Mouse (Mus musculus): ENCODE data around the gene Olfr92. TPM values are rescaled to one million over a fixed set of nuclear protein-coding genes. Genes with fewer than 3 reads are reported as not detected.

Olfr92 gene
- total and polyA plus RNA-seq, 3 experiments, result not detected

DNA sequence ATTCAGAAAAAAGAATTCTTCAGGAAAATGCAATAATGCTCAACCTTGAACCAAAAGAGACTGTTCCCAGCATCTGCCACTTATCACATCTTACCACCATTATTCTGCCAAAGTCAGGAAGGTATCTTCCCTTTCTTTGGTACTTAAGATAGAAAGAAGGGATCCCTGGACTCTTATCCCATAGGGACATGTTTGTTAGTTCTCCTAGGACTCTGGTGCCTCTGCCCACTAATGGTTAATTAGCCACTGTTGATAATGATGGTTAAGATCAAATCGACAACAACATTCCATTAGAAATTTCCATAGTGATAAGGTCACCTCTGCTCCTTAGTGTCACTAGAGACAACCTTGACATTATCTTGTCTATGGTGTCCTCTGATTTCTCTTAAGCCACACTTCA lies 21.7 kb downstream of the Olfr92 start, which contains the start of gene Olfr91:
Gene Olfr91 (minus strand): TSS at position 101 of the 400 bp plus-strand sequence.
- no peak within 1 kb of the TSS for H3K27ac ChIP-seq (ENCODE audit: control insufficient read depth, low read depth, low read length)
- no peak for DNase-seq (ENCODE audit: low read depth, low spot score)
- no peaks in the 10 kb centered on the region for H3K27me3 ChIP-seq (ENCODE audit: control insufficient read depth in 1 of 2, insufficient read depth in 2 of 2, low read length in 2 of 2)
- H3K36me3 ChIP-seq (ENCODE audit: control insufficient read depth in 1 of 2, insufficient read depth in 2 of 2, low read length in 2 of 2), result no peaks in the 10 kb centered on the region
- no peak within 1 kb of the TSS for H3K4me3 ChIP-seq (ENCODE audit: control insufficient read depth in 1 of 2, insufficient read depth in 1 of 2, low read depth in 2 of 2, low read length in 2 of 2)
- H3K9me3 ChIP-seq (replicated peaks; ENCODE audit: insufficient read depth, low read length), result no peaks in the 10 kb centered on the region
- H3K9ac ChIP-seq (ENCODE audit: control insufficient read depth, low read depth, low read length, poor library complexity, severe bottlenecking), result no peak within 1 kb of the TSS
- no peaks in the 10 kb centered on the region for H3K79me2 ChIP-seq (ENCODE audit: control insufficient read depth, insufficient read depth, low read length, poor library complexity)
- TF ChIP-seq HCFC1 (IDR thresholded peaks at IDR 0.05; ENCODE audit: low read depth, low read length) (no peak), CHD1 (IDR thresholded peaks at IDR 0.05; ENCODE audit: low read depth, low read length) (no peak), USF2 (IDR thresholded peaks at IDR 0.05; ENCODE audit: borderline replicate concordance in 1 of 2, insufficient read depth in 1 of 2, low read depth in 1 of 2, low read length in 2 of 2) (no peak)
- H3K4me1 ChIP-seq (ENCODE audit: control insufficient read depth in 1 of 2, insufficient read depth in 2 of 2, low read length in 2 of 2), result no peaks in the 10 kb centered on the region

DNA sequence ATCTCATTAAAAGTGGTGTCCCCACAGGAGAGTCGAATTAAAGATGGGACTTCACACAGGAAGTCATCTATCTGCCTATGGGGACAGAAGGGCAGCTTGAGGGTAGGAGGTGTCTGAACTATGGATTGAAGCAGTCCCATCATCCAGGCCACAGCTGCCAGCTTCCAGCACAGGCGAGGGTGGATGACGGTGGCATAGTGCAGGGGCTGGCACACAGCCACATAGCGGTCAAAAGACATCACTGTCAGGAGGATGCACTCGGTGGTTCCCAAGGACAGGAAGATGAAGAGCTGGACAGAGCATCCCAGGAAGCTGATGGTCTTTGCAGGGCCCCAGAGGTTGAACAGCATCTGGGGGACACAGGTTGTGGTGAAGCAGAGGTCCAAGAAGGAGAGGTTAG lies 26.6 kb downstream of the Olfr92 start:
- Histone ChIP-seq H3K9ac (ENCODE audit: control insufficient read depth, low read depth, low read length, poor library complexity, severe bottlenecking) (no peak overlapping the region), H3K4me3 (ENCODE audit: control insufficient read depth in 1 of 2, insufficient read depth in 1 of 2, low read depth in 2 of 2, low read length in 2 of 2) (no peak overlapping the region), H3K79me2 (ENCODE audit: control insufficient read depth, insufficient read depth, low read length, poor library complexity) (no peaks in the 10 kb centered on the region), H3K27me3 (ENCODE audit: control insufficient read depth in 1 of 2, insufficient read depth in 2 of 2, low read length in 2 of 2) (no peaks in the 10 kb centered on the region), H3K9me3 (replicated peaks; ENCODE audit: insufficient read depth, low read length) (no peaks in the 10 kb centered on the region), H3K4me1 (ENCODE audit: control insufficient read depth in 1 of 2, insufficient read depth in 2 of 2, low read length in 2 of 2) (no peaks in the 10 kb centered on the region), H3K36me3 (ENCODE audit: control insufficient read depth in 1 of 2, insufficient read depth in 2 of 2, low read length in 2 of 2) (no peaks in the 10 kb centered on the region), H3K27ac (ENCODE audit: control insufficient read depth, low read depth, low read length) (no peak overlapping the region)
- no peak for DNase-seq (ENCODE audit: low read depth, low spot score)
- no peak for TF ChIP-seq E2F4 (IDR thresholded peaks at IDR 0.05; ENCODE audit: borderline replicate concordance, low read depth, low read length)
- no peak for TF ChIP-seq SIN3A (IDR thresholded peaks at IDR 0.05; ENCODE audit: low read length)
- TF ChIP-seq TBP (IDR thresholded peaks at IDR 0.05; ENCODE audit: low read depth, low read length), result no peak
- TF ChIP-seq ZKSCAN1 (IDR thresholded peaks at IDR 0.05; ENCODE audit: low read depth, low read length), result no peak
- TF ChIP-seq UBTF (IDR thresholded peaks at IDR 0.05; ENCODE audit: borderline replicate concordance, insufficient read depth, low read depth, low read length), result no peak
- no peak for TF ChIP-seq MAZ (IDR thresholded peaks at IDR 0.05; ENCODE audit: low read depth, low read length)
- no peak for TF ChIP-seq TAL1 (IDR thresholded peaks at IDR 0.05; ENCODE audit: low read length)
- TF ChIP-seq MXI1 (IDR thresholded peaks at IDR 0.05; ENCODE audit: low read depth, low read length), result no peak
- TF ChIP-seq CHD2 (IDR thresholded peaks at IDR 0.05; ENCODE audit: low read length), result no peak
- TF ChIP-seq NRF1 (IDR thresholded peaks at IDR 0.05; ENCODE audit: insufficient read depth, low read depth, low read length, poor library complexity, severe bottlenecking), result no peak
- no peak for TF ChIP-seq ZC3H11A (IDR thresholded peaks at IDR 0.05; ENCODE audit: low read depth, low read length)
- TF ChIP-seq MAX (IDR thresholded peaks at IDR 0.05; ENCODE audit: low read length), result no peak
- no peak for TF ChIP-seq EP300 (IDR thresholded peaks at IDR 0.05; ENCODE audit: low read depth in 1 of 2, low read length in 2 of 2)
- TF ChIP-seq MEF2A (IDR thresholded peaks at IDR 0.05; ENCODE audit: extremely low read depth, insufficient replicate concordance, low read depth, low read length, poor library complexity, severe bottlenecking), result no peak
